Mouse (Mus musculus) CH12.LX (cell line): ENCODE measurements around the gene Babam2. TPM values are rescaled to one million over a fixed set of nuclear protein-coding genes. Genes with fewer than 3 reads are reported as not detected.

Experiments
- DNase-seq: peaks from one replicate; pipeline ENCODE4 v3.0.0-alpha.2; 2013; ENCODE audit errors: extremely low read depth
- H3K27ac ChIP-seq: 2 replicates; pipeline ENCODE4 v1.5.1; 2012; ENCODE audit warnings: low read depth, mild to moderate bottlenecking, control low read depth, moderate library complexity; ENCODE audit not compliant: insufficient read depth
- H3K27me3 ChIP-seq: replicated peaks from 2 replicates; pipeline ENCODE3; 2012; ENCODE audit warnings: inconsistent platforms
- H3K36me3 ChIP-seq, 2 experiments: replicated peaks in 1 of 2; 2 replicates each; pipeline versions ENCODE3 to v1.6.1; 2012; ENCODE audit warnings: inconsistent platforms in 1 of 2, low read length in 1 of 2, mild to moderate bottlenecking in 1 of 2, mixed read lengths in 1 of 2, moderate library complexity in 1 of 2; ENCODE audit not compliant: control insufficient read depth in 1 of 2, insufficient read depth in 1 of 2
- H3K4me1 ChIP-seq, 2 experiments: 2 replicates each; pipeline ENCODE4 v1.6.1; 2012; ENCODE audit warnings: inconsistent platforms in 1 of 2, moderate library complexity in 1 of 2; ENCODE audit not compliant: insufficient read depth in 2 of 2, control insufficient read depth in 1 of 2
- H3K4me2 ChIP-seq: 2 replicates; pipeline ENCODE4 v1.6.1; 2012; ENCODE audit warnings: low read depth, mild to moderate bottlenecking, control low read depth; ENCODE audit not compliant: poor library complexity, insufficient read depth, severe bottlenecking
- H3K4me3 ChIP-seq, 3 experiments: fragments of 150-350 bp in 1 of 3; sonication (generic) in 1 of 3; replicated peaks in 1 of 3; 2 replicates each; pipeline versions ENCODE3 to v1.5.1; 2011 to 2012; ENCODE audit warnings: low read depth in 2 of 3, low read length in 2 of 3, mild to moderate bottlenecking in 2 of 3, moderate library complexity in 2 of 3, control low read depth in 1 of 3, improper control_type of control experiment in 1 of 3, inconsistent platforms in 1 of 3, mixed read lengths in 1 of 3; ENCODE audit not compliant: poor library complexity in 1 of 3
- H3K79me2 ChIP-seq: replicated peaks from 2 replicates; pipeline ENCODE4 v1.6.1; 2012; ENCODE audit warnings: mild to moderate bottlenecking, moderate library complexity; ENCODE audit not compliant: control insufficient read depth, poor library complexity, insufficient read depth, severe bottlenecking; ENCODE audit errors: extremely low read depth
- H3K9ac ChIP-seq: 2 replicates; pipeline ENCODE4 v1.6.1; 2012; ENCODE audit warnings: low read depth, mild to moderate bottlenecking, control low read depth, moderate library complexity; ENCODE audit not compliant: insufficient read depth
- H3K9me3 ChIP-seq: replicated peaks from 2 replicates; pipeline ENCODE3; 2012; ENCODE audit warnings: low read length, inconsistent platforms, mixed read lengths
- CHD1 ChIP-seq: IDR thresholded peaks from 2 replicates; pipeline ENCODE4 v1.6.1; 2012; ENCODE audit warnings: low read depth, low read length, improper control_type of control experiment, inconsistent platforms
- ETS1 ChIP-seq: conservative IDR thresholded peaks from 2 replicates; pipeline ENCODE4 v1.6.1; 2012; ENCODE audit warnings: low read depth, mild to moderate bottlenecking, inconsistent platforms, low read length, improper control_type of control experiment, moderate library complexity
- GABPA ChIP-seq: IDR thresholded peaks from 2 replicates; pipeline ENCODE4 v1.6.1; 2012; ENCODE audit warnings: low read depth, low read length, improper control_type of control experiment, inconsistent platforms; ENCODE audit not compliant: insufficient replicate concordance
- IRF4 ChIP-seq: IDR thresholded peaks from 2 replicates; pipeline ENCODE4 v1.6.1; 2014; ENCODE audit warnings: low read depth, mild to moderate bottlenecking, inconsistent platforms, low read length, improper control_type of control experiment
- JUN ChIP-seq: IDR thresholded peaks from 2 replicates; pipeline ENCODE4 v1.6.1; 2011; ENCODE audit warnings: low read depth, mild to moderate bottlenecking, low read length, improper control_type of control experiment, moderate library complexity; ENCODE audit not compliant: insufficient read depth
- JUND ChIP-seq: conservative IDR thresholded peaks from 2 replicates; pipeline ENCODE4 v1.6.1; 2011; ENCODE audit warnings: low read depth, low read length, improper control_type of control experiment
- MAZ ChIP-seq: IDR thresholded peaks from 2 replicates; pipeline ENCODE4 v1.6.1; 2012; ENCODE audit warnings: low read depth, mild to moderate bottlenecking, inconsistent platforms, low read length, improper control_type of control experiment, moderate library complexity
- MEF2A ChIP-seq: IDR thresholded peaks from 2 replicates; pipeline ENCODE4 v1.6.1; 2014; ENCODE audit warnings: low read depth, mild to moderate bottlenecking, inconsistent platforms, low read length, improper control_type of control experiment, borderline replicate concordance
- MXI1 ChIP-seq: IDR thresholded peaks from 2 replicates; pipeline ENCODE4 v1.6.1; 2011; ENCODE audit warnings: mild to moderate bottlenecking, low read depth, low read length, improper control_type of control experiment
- NELFE ChIP-seq: IDR thresholded peaks from 2 replicates; pipeline ENCODE4 v1.6.1; 2011; ENCODE audit warnings: low read depth, low read length, improper control_type of control experiment
- NRF1 ChIP-seq: IDR thresholded peaks from 2 replicates; pipeline ENCODE4 v1.6.1; 2014; ENCODE audit warnings: low read depth, mild to moderate bottlenecking, inconsistent platforms, low read length, improper control_type of control experiment, moderate library complexity
- POLR2A ChIP-seq: IDR thresholded peaks from 2 replicates; pipeline ENCODE4 v1.6.1; 2011; ENCODE audit warnings: low read depth, mild to moderate bottlenecking, improper control_type of control experiment, low read length
- POLR2AphosphoS2 ChIP-seq: IDR thresholded peaks from 2 replicates; pipeline ENCODE4 v1.6.1; 2011; ENCODE audit warnings: low read depth, low read length, improper control_type of control experiment
- UBTF ChIP-seq: IDR thresholded peaks from 2 replicates; pipeline ENCODE4 v1.6.1; 2012; ENCODE audit warnings: low read depth, mild to moderate bottlenecking, inconsistent platforms, low read length, improper control_type of control experiment, moderate library complexity
- ZC3H11A ChIP-seq: IDR thresholded peaks from 2 replicates; pipeline ENCODE4 v1.6.1; 2012; ENCODE audit warnings: low read depth, mild to moderate bottlenecking, inconsistent platforms, low read length, improper control_type of control experiment
- ZMIZ1 ChIP-seq: IDR thresholded peaks from 2 replicates; pipeline ENCODE4 v1.6.1; 2012; ENCODE audit warnings: low read depth, mild to moderate bottlenecking, inconsistent platforms, low read length, improper control_type of control experiment
- ZNF384 ChIP-seq: IDR thresholded peaks from 2 replicates; pipeline ENCODE4 v1.6.1; 2012; ENCODE audit warnings: low read depth, low read length, improper control_type of control experiment, inconsistent platforms
- dilution Hi-C: fragments of 300-500 bp; cut with MboI; formaldehyde crosslinking; loops from 2 replicates; pipeline ENCODE4 v1.14.3; 2020; ENCODE audit warnings: low sequenced_read_pairs; ENCODE audit not compliant: extremely low pct_unique_long_range_greater_than_20kb, extremely low pct_ligation_motif_present
- in situ Hi-C: fragments of 300-500 bp; cut with MboI; formaldehyde crosslinking; loops from 3 replicates; pipeline ENCODE4 v1.14.3; 2019; ENCODE audit warnings: low sequenced_read_pairs, low pct_ligation_motif_present, low pct_unique_long_range_greater_than_20kb, mixed read lengths
- polyA plus RNA-seq: library from polyadenylated mRNA; unstranded; fragments of >175 nt; gene quantifications from 2 replicates; pipeline ENCODE4 v1.2.1, GENCODE M21; 2012; ENCODE audit warnings: low read depth; ENCODE audit not compliant: insufficient read length
- total RNA-seq, 2 experiments: library from RNA; depleted of rRNA; stranded (reverse); fragments of 300-350 nt in 1 of 2; fragments of >200 nt in 1 of 2; gene quantifications; 2 replicates each; pipeline ENCODE4 v1.2.3; 2012 to 2014

Babam2 gene
- total and polyA plus RNA-seq, 3 experiments = 38.2 to 78.0 (median 39.8) TPM

GRCm38 (mm10) chr5:32132971-32133501 lies 435.6 kb downstream of the Babam2 start:
- H3K4me3 ChIP-seq = peak overlapping the region in 1 of 3 experiments; percentile 54
- H3K4me2 ChIP-seq = peak overlapping the region; percentile 33
- dilution Hi-C loops (no loop called here), in situ Hi-C loops (loop anchor here (10.0 kb wide), 1 partner anchor 438 kb away; the partner anchor contains the start of genes Babam2 and Rbks)
- H3K4me1 ChIP-seq = peaks cover 0 to 2% of the 10 kb centered on the region in 2 experiments; a peak in 2 of 4 replicates
- no peaks in the 10 kb centered on the region for H3K36me3 ChIP-seq
- no peak overlapping the region for H3K27ac ChIP-seq
- no peak for TF ChIP-seq GABPA
- TF ChIP-seq ETS1 = no peak
- TF ChIP-seq ZMIZ1 = no peak
- no peak for TF ChIP-seq JUND
- TF ChIP-seq POLR2AphosphoS2 = no peak
- TF ChIP-seq JUN = no peak
- no peak for TF ChIP-seq IRF4
- no peak for TF ChIP-seq NRF1
- TF ChIP-seq POLR2A = no peak
- TF ChIP-seq ZNF384 = no peak
- TF ChIP-seq ZC3H11A = no peak
- TF ChIP-seq CHD1 = no peak
- TF ChIP-seq MAZ = no peak
- no peak for TF ChIP-seq NELFE
- no peak for DNase-seq
- H3K79me2 ChIP-seq = no peaks in the 10 kb centered on the region
- no peak overlapping the region for H3K9ac ChIP-seq
- H3K27me3 ChIP-seq = peaks cover 35% of the 10 kb centered on the region
- no peaks in the 10 kb centered on the region for H3K9me3 ChIP-seq

GRCm38 (mm10) chr5:32133549-32134004 lies 436.1 kb downstream of the Babam2 start:
- Histone ChIP-seq H3K9me3 (no peaks in the 10 kb centered on the region), H3K4me2 (peak overlapping the region; percentile 33), H3K4me3 (peak overlapping the region; percentile 1 to 54 (median 10)), H3K27me3 (peaks cover 33% of the 10 kb centered on the region), H3K36me3 (no peaks in the 10 kb centered on the region), H3K27ac (no peak overlapping the region), H3K79me2 (no peaks in the 10 kb centered on the region), H3K4me1 (peaks cover 0 to 2% of the 10 kb centered on the region in 2 experiments; a peak in 2 of 4 replicates), H3K9ac (no peak overlapping the region)
- dilution Hi-C loops = no loop called here
- TF ChIP-seq GABPA (no peak), UBTF (0 out of 2 replicates have a peak, but pooled peaks have one; percentile 12), MEF2A (no peak), MXI1 (0 out of 2 replicates have a peak, but pooled peaks have one; percentile 25)
- in situ Hi-C loops = loop anchor here (10.0 kb wide), 1 partner anchor 439 kb away; the partner anchor contains the start of genes Babam2 and Rbks
- no peak for DNase-seq
